Mouse (Mus musculus) cerebellum, adult 9-10 months (tissue): Measurements from ENCODE around the gene Sec24c.

Source experiments
- DNase-seq: peaks from one replicate; pipeline ENCODE4 v3.0.0; 2022

Gene Sec24c

DNA sequence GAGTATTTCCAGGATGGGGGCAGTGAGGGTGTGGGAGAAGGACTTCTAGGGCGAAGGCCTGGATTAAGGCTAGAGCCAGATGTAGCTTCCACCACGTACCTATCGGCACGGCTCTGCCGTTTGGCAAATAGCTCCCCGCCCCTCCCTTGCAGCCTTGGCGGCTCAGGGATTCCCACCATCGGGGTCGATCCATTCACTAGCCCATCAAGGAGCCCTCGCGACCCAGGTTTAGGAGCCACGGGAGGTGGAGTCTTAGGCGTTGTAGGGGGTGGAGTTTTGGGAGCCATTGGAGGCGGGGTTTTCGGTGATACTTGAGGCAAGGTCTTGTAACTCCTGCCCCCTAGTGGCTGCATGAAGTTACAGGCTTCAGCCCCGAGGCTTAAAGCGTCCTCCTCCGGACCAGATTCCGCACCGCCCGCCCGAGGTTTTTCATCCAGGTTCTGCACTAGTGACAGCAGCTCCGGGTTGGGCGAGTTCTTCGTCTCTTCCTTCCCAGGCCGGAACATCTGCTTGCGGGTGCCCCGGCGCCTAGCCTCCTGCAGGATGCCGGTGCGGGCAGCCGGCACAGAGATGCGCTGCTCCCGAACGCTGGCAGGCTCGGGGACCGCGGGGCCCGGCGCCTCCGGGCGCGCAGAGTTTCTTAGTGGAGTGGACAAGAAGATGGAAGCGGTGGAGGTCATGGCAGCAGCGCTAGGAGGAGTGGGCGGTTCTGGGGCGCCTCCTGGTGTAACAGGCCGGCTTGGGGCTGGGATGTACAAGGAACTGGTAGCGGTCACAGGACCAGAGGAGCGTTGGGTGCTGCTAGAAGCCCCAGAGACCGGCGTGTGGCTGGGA, 13.1 kb upstream of the Sec24c start:
- peak; percentile 98 for DNase-seq

GRCm38 (mm10) chr14:20661661-20662331, 12.3 kb upstream of the Sec24c start:
- no peak for DNase-seq

GRCm38 (mm10) chr14:20662740-20663139, 11.4 kb upstream of the Sec24c start:
- no peak for DNase-seq

- DNase-seq = no peak
Measured at GRCm38 (mm10) chr14:20663601-20664000, 10.5 kb upstream of the Sec24c start.

- no peak for DNase-seq
Measured at GRCm38 (mm10) chr14:20664436-20664835, 9.7 kb upstream of the Sec24c start.

- DNase-seq = no peak
Measured at GRCm38 (mm10) chr14:20667469-20667868, 6.6 kb upstream of the Sec24c start.

GRCm38 (mm10) chr14:20668154-20668810, 5.8 kb upstream of the Sec24c start, which contains the start of gene Synpo2l:
Synpo2l (minus strand) TSS chr14:20668354.
- no peak for DNase-seq

- DNase-seq = peak; percentile 67
Measured at GRCm38 (mm10) chr14:20672990-20673389, 1.1 kb upstream of the Sec24c start.

DNA sequence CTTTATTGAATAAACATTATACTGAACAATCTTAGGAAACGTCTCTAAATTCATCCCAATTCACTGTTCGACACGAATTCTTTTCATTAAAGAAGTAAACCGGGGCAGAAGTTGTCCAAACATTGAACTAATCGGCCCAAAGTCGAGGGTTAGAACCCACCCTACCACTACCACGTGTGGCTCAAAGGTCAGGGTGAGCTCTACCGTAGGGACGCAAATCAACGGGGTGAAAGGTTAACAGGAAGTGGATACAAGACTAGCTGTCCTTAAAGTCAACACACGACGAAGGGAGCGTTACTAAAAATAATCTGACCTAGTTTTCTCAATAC, 409 bp upstream of the Sec24c start:
- no peak for DNase-seq

- DNase-seq = no peak
Measured at GRCm38 (mm10) chr14:20677906-20678305, 3.8 kb downstream of the Sec24c start.

DNA sequence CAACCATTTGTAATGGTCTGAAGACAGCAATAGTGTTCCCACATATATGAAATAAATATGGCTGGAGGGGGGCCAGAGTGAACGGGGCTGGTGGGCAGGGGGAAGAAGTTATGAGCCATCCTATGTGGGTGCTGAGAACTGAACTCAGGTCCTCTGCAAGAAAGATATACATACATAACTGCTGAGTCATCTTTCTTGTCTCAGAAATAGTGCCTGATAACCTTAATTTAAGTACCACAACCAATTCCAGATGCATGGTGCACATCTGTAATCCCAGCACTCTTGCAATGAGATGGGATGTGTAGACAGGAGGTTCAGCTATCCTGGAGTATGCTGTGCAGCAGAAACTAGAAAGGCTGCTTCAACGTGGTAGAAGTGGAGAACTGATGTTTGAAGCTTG, 7.6 kb downstream of the Sec24c start:
- DNase-seq = no peak

GRCm38 (mm10) chr14:20682498-20682897, 8.4 kb downstream of the Sec24c start:
- DNase-seq = no peak

GRCm38 (mm10) chr14:20686576-20686975, 12.5 kb downstream of the Sec24c start:
- no peak for DNase-seq

GRCm38 (mm10) chr14:20689009-20689408, 14.9 kb downstream of the Sec24c start:
- DNase-seq = no peak

DNA sequence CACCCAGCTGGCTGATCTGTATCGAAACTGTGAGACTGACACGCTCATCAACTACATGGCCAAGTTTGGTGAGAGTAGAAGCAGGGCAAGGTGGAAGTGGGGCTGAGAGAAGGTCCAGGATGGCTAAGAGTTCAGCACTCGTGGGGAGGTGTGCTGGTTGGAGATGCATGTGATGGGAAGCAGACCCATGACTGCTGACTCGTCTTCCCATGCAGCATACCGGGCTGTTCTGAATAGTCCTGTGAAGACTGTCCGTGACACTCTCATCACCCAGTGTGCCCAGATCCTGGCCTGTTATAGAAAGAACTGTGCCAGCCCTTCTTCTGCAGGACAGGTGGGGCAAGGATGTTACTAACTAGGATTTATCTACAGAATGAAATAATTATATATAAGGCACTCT, 17.7 kb downstream of the Sec24c start:
- no peak for DNase-seq

DNA sequence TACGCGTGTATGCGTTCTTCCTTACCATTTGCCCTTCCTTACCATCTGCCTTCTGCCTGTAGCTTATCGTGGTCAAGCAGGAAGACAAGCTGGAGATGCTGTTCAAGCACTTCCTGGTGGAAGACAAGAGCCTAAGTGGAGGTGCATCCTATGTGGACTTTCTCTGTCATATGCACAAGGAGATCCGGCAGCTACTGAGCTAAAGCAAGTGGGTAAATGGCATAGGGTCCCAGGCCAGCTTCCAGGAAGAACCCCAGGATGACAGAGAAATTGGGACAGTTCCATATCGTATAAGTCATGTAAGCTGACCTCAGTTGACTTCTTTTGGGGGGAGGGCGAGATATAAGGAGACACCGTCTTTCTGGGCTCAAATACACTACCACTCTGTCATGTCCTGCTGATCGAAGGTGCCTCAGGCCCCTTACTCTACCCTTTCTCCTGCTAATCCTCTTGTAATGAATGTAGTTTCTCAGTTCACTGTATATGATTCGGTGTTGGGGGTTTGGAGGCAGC, 19.5 kb downstream of the Sec24c start:
- DNase-seq = peak; percentile 55

DNA sequence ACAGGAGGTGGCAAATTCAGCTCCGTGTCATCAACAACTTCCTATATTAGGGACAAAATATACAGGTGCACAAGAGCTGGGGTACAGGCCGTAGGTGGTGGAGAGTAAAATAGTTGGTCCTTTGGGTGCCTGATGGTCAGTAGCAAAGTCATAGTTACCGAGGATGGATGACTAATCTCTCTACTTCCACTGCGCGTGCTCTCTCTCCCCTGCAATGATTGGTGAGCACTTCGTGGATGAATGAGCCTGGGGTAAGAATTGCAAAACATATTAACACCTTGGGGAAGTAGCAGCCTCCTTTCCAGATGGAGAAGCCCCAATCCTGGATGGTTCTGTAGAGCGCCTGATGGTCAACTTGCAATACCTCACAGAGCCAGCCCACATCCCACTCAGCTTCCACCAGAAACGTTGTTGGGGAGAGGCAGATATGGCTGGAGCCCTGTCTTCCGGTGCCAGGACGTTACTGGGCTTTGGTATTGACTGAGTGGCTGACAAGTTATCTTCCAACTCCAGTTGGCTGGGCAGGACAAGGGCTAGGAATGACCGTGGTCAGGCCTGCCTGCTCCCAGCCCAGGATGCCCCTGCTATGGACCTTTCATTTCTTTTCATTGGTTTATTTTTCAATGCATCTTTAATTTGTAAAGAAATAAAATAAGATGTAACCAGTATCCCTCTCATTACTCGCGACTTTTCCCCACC, 20.2 kb downstream of the Sec24c start:
- DNase-seq = no peak

DNA sequence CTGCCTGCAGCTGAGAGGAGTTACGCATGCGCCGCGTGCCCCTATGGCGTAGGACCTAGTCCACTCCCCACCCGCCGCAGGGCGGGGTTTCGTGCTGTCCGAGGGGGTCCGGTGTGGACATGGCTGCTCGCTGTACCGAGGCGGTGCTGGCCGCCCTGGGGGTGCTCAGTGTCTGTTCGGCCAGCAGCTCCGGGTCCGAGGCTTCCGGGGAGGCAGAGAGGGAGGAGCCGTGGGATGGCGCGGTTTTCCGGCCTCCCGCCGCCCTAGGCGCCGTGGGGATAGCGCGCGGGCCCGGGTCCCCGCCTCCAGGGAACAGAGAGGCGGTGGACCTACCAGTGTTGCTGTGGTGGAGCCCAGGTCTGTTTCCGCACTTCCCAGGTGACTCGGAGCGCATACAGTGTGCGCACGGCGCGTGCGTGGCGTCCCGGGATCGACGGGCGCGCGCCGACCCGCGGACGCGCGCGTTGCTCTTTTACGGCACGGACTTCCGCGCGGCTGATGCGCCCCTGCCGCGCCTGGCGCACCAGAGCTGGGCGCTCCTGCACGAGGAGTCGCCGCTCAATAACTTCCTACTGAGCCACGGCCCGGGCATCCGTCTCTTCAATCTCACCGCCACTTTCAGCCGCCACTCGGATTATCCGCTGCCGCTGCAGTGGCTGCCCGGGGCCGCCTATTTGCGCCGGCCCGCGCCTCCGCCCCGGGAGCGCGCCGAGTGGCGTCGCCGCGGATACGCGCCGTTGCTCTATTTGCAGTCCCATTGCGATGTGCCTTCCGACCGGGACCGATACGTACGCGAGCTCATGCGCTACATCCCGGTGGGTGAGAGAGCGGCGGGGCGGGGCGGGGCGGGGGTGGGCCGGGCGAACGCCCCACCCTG, 21.0 kb downstream of the Sec24c start, which contains the start of gene Fut11:
Fut11 (plus strand) TSS at position 85 of the 877 bp plus-strand sequence.
- peak; percentile 91 for DNase-seq

- DNase-seq = peak; percentile 69
Measured at GRCm38 (mm10) chr14:20695761-20696520, 21.8 kb downstream of the Sec24c start.

DNA sequence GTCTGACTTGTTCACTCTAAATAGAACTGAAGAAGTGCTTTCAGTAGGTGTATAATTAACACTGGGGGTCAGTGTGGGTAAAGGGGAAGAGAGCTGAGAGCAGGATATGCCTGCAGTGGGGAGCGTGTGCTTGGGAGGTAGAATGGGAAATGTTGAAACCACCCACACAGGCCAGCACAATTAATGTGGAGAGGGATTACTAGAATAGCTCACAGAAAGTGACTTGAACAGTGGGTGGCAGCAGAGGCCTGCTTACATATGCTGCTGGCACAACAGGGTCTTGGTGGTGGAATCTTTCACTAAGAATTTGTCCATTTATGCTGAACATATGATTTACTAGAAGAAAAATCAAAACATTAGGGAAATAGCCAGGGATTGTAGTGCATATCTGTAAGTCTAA, 22.9 kb downstream of the Sec24c start:
- peak; percentile 62 for DNase-seq

GRCm38 (mm10) chr14:20698515-20698914, 24.4 kb downstream of the Sec24c start:
- no peak for DNase-seq
